Mouse (Mus musculus) large intestine, adult 2 months (tissue): ENCODE measurements around the gene Parm1. TPM values are rescaled to one million over a fixed set of nuclear protein-coding genes. Genes with fewer than 3 reads are reported as not detected.
A peak's percentile ranks its signal among the peaks of the same experiment; 100 is the strongest.

Experiments used
- DNase-seq: peaks from one replicate; pipeline ENCODE4 v3.0.0-alpha.2; 2012; ENCODE audit warnings: low read depth, low spot score
- WGBS: fragments of 180-500 bp; shearing (Covaris S2); methylation state at CpG from one replicate; pipeline ENCODE4 v1.1.7; 2018; 5-methylcytosine and 5-hydroxymethylcytosine counted together
- polyA plus RNA-seq: library from polyadenylated mRNA; depleted of rRNA; stranded (reverse); fragments of >200 nt; gene quantifications from 2 replicates; pipeline ENCODE4 v1.2.3, GENCODE M21; 2012; rRNA removed

The Parm1 gene
- polyA plus RNA-seq, 1 experiment = 8.8 TPM

GRCm38 (mm10) chr5:91626823-91627222, 109.4 kb downstream of the Parm1 start:
- 94% methylated on average over 7 of the region's 7 CpGs for WGBS
- DNase-seq = no peak

GRCm38 (mm10) chr5:91629472-91629871, 112.1 kb downstream of the Parm1 start:
- WGBS = 47% methylated on average over 5 of the region's 5 CpGs
- no peak for DNase-seq

GRCm38 (mm10) chr5:91651330-91651729, 133.9 kb downstream of the Parm1 start:
- WGBS = 37% methylated on average over 4 of the region's 4 CpGs
- DNase-seq = peak; percentile 46

GRCm38 (mm10) chr5:91653061-91653915, 135.9 kb downstream of the Parm1 start:
- no peak for DNase-seq
- 87% methylated on average over 14 of the region's 14 CpGs for WGBS

GRCm38 (mm10) chr5:91654331-91655048, 137.1 kb downstream of the Parm1 start:
- 95% methylated on average over 3 of the region's 3 CpGs for WGBS
- no peak for DNase-seq

- DNase-seq = no peak
- 50% methylated on average over 3 of the region's 3 CpGs for WGBS
These were observed 137.8 kb downstream of the Parm1 start for GRCm38 (mm10) chr5:91655263-91655662.

GRCm38 (mm10) chr5:91662715-91663114, 145.3 kb downstream of the Parm1 start:
- DNase-seq = no peak
- WGBS = 78% methylated on average over 1 of the region's 1 CpGs

- no peak for DNase-seq
- 84% methylated on average over 4 of the region's 4 CpGs for WGBS
These were observed 149.7 kb downstream of the Parm1 start for GRCm38 (mm10) chr5:91667127-91667526.

GRCm38 (mm10) chr5:91669235-91669634, 151.8 kb downstream of the Parm1 start:
- WGBS = 89% methylated on average over 4 of the region's 4 CpGs
- DNase-seq = no peak

Other genes with a start within 250 kb of the Parm1 start
- gene Btc, start 114.6 kb upstream of the Parm1 start, polyA plus RNA-seq = 0.78 and 1.5 TPM in 2 replicates